Mouse (Mus musculus) ES-E14 (cell line): Measurements from ENCODE around the gene Ddx58. TPM values are rescaled to one million over a fixed set of nuclear protein-coding genes. Genes with fewer than 3 reads are reported as not detected.

ENCODE experiments used
- DNase-seq: peaks from one replicate; pipeline ENCODE4 v3.0.0-alpha.2; 2013; ENCODE audit warnings: low read depth, low spot score
- H3K27ac ChIP-seq: 2 replicates; pipeline ENCODE4 v1.5.1; 2012; ENCODE audit warnings: low read depth, mild to moderate bottlenecking, low read length, moderate library complexity, mixed read lengths; ENCODE audit not compliant: poor library complexity, insufficient read depth, severe bottlenecking
- H3K36me3 ChIP-seq: 2 replicates; pipeline ENCODE4 v1.6.1; 2012; ENCODE audit warnings: mild to moderate bottlenecking, low read length, moderate library complexity, mixed read lengths; ENCODE audit not compliant: control insufficient read depth, poor library complexity, insufficient read depth, severe bottlenecking
- H3K4me1 ChIP-seq, 2 experiments: fragments of 150-350 bp in 1 of 2; sonication (generic) in 1 of 2; 2 replicates each; pipeline ENCODE4 v1.6.1; 2012; ENCODE audit warnings: low read length in 2 of 2, mild to moderate bottlenecking in 1 of 2, mixed read lengths in 1 of 2; ENCODE audit not compliant: control insufficient read depth in 2 of 2, insufficient read depth in 2 of 2, poor library complexity in 1 of 2
- H3K4me3 ChIP-seq, 2 experiments: fragments of 150-350 bp in 1 of 2; sonication (generic) in 1 of 2; 2 replicates each; pipeline ENCODE4 v1.5.1; 2012; ENCODE audit warnings: low read length in 2 of 2, low read depth in 1 of 2, mild to moderate bottlenecking in 1 of 2, mixed read lengths in 1 of 2; ENCODE audit not compliant: insufficient read depth in 1 of 2, poor library complexity in 1 of 2, severe bottlenecking in 1 of 2
- H3K9ac ChIP-seq: 2 replicates; pipeline ENCODE4 v1.6.1; 2012; ENCODE audit warnings: low read depth, mild to moderate bottlenecking, low read length, mixed read lengths; ENCODE audit not compliant: poor library complexity, insufficient read depth, severe bottlenecking
- H3K9me3 ChIP-seq: fragments of 150-350 bp; sonication (generic); 2 replicates; pipeline ENCODE4 v1.6.1; 2012; ENCODE audit warnings: low read depth, mild to moderate bottlenecking, low read length; ENCODE audit not compliant: control insufficient read depth, insufficient read depth
- CHD2 ChIP-seq: IDR thresholded peaks from 2 replicates; pipeline ENCODE4 v1.6.1; 2014; ENCODE audit warnings: mild to moderate bottlenecking, low read depth, low read length, inconsistent platforms
- HCFC1 ChIP-seq: IDR thresholded peaks from 2 replicates; pipeline ENCODE4 v1.6.1; 2012; ENCODE audit warnings: low read length, inconsistent platforms, borderline replicate concordance; ENCODE audit not compliant: insufficient read depth
- MAFK ChIP-seq: IDR thresholded peaks from 2 replicates; pipeline ENCODE4 v1.6.1; 2014; ENCODE audit warnings: mild to moderate bottlenecking, low read depth, low read length, inconsistent platforms; ENCODE audit not compliant: insufficient read depth
- ZC3H11A ChIP-seq: IDR thresholded peaks from 2 replicates; pipeline ENCODE4 v1.6.1; 2012; ENCODE audit warnings: low read depth, mild to moderate bottlenecking, inconsistent platforms, low read length, borderline replicate concordance
- ZNF384 ChIP-seq: IDR thresholded peaks from 2 replicates; pipeline ENCODE4 v1.6.1; 2012; ENCODE audit warnings: low read depth, low read length, inconsistent platforms
- in situ Hi-C, 2 experiments: fragments of 600-800 bp; cut with MboI; formaldehyde crosslinking; loops; one replicate each; pipeline ENCODE4 v1.15.1; 2025; ENCODE audit warnings: low sequenced_read_pairs in 2 of 2, inconsistent platforms in 1 of 2; ENCODE audit not compliant: unreplicated experiment in 2 of 2
- total RNA-seq: library from RNA; depleted of rRNA; stranded (reverse); fragments of 300-350 nt; gene quantifications from 2 replicates; pipeline ENCODE4 v1.2.3, GENCODE M21; 2012; rRNA removed

Ddx58 gene
- total RNA-seq, 1 experiment = 19.0 TPM

DNA sequence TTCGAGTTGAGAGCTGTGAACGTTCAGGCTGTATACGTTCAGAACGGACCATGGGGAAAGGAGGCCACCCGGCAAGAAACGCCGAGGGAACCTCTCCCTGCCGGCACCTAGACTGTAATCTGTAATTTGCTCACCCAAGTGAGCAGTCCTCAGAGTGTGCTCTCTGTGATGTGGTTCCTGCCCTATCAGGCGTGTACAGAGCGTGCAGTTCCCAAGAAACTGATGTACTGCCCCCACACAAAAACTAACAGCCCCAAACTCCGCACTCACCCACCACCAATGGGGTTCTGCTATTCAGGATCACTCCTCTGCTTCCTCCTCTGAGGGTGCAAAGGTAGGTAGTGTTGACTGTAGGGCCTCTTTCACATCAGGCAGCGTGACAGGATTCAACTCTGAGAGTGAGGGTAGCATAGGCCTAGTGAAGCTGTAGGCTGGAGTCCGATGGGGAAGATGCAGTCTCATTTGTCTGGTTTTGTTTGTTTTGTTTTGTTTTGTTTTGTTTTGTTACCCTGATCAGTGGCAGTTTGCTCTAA, 84.1 kb downstream of the Ddx58 start:
- in situ Hi-C loops = no loop called here
- Histone ChIP-seq H3K4me3 (no peak overlapping the region), H3K9me3 (no peaks in the 10 kb centered on the region), H3K4me1 (peaks cover 0 to 5% of the 10 kb centered on the region in 2 experiments; a peak in 1 of 4 replicates), H3K9ac (no peak overlapping the region), H3K36me3 (0 out of 2 replicates have a peak, but pooled peaks cover under 1% of the 10 kb centered on the region), H3K27ac (no peak overlapping the region)
- DNase-seq = no peak
- no peak for TF ChIP-seq CHD2
- TF ChIP-seq ZC3H11A = no peak
- no peak for TF ChIP-seq ZNF384
- TF ChIP-seq HCFC1 = no peak
- no peak for TF ChIP-seq MAFK

- no peak overlapping the region for H3K4me3 ChIP-seq
- H3K36me3 ChIP-seq = no peaks in the 10 kb centered on the region
- TF ChIP-seq ZNF384 (no peak), HCFC1 (no peak), ZC3H11A (no peak), CHD2 (no peak), MAFK (no peak)
- in situ Hi-C loops = no loop called here
- no peak overlapping the region for H3K27ac ChIP-seq
- H3K9me3 ChIP-seq = no peaks in the 10 kb centered on the region
- DNase-seq = no peak
- H3K4me1 ChIP-seq = peaks cover 0 to 5% of the 10 kb centered on the region in 2 experiments; a peak in 1 of 4 replicates
- no peak overlapping the region for H3K9ac ChIP-seq
Measured at GRCm38 (mm10) chr4:40154751-40155150, 84.9 kb downstream of the Ddx58 start.

Other genes with a start within 250 kb of the Ddx58 start
- gene Aco1, start 96.7 kb downstream of the Ddx58 start, total RNA-seq = 23.9 and 29.0 TPM in 2 replicates
- 2.1 and 3.9 TPM in 2 replicates for gene Smim27, start 29.8 kb upstream of the Ddx58 start, total RNA-seq
- 39.5 and 69.3 TPM in 2 replicates for gene Topors, start 30.0 kb upstream of the Ddx58 start, total RNA-seq
- gene Ndufb6, start 39.6 kb upstream of the Ddx58 start, total RNA-seq = 260 and 270 TPM in 2 replicates
- 0.16 and 0.27 TPM in 2 replicates for gene Tmem215, start 232.4 kb upstream of the Ddx58 start, total RNA-seq